Mouse (Mus musculus) heart, postnatal 0 days (tissue): ENCODE measurements at regions not wholly inside any gene's neighbourhood (a gene's known extent, or its start where the extent isn't known, plus 50 kb on each side); places are given as distances from the start of the nearest gene placed in this dataset.

Source experiments
- ATAC-seq: fragments of 200-750 bp; cut with Nextera tagmentation; 2 replicates; pipeline ENCODE4 v1.8.0; 2017; ENCODE audit warnings: low read depth, moderate number of reproducible peaks, moderate library complexity; ENCODE audit not compliant: insufficient read depth
- DNase-seq: peaks from one replicate; pipeline ENCODE4 v3.0.0-alpha.2; 2016; ENCODE audit warnings: low spot score
- H3K27ac ChIP-seq: fragments of 300-500 bp; sonication (generic); 2 replicates; pipeline ENCODE4 v1.5.1; 2014; ENCODE audit warnings: low read depth, mild to moderate bottlenecking
- H3K27me3 ChIP-seq: fragments of 300-500 bp; sonication (generic); 2 replicates; pipeline ENCODE4 v1.6.1; 2014; ENCODE audit warnings: low read length, mixed read lengths; ENCODE audit not compliant: control insufficient read depth, insufficient read depth
- H3K36me3 ChIP-seq: fragments of 300-500 bp; sonication (generic); replicated peaks from 2 replicates; pipeline ENCODE4 v1.6.1; 2014; ENCODE audit warnings: low read length, mixed read lengths; ENCODE audit not compliant: control insufficient read depth, insufficient read depth
- H3K4me1 ChIP-seq: fragments of 300-500 bp; sonication (generic); 2 replicates; pipeline ENCODE4 v1.6.1; 2014; ENCODE audit warnings: antibody characterized with exemption; ENCODE audit not compliant: control insufficient read depth, insufficient read depth
- H3K4me2 ChIP-seq: fragments of 300-500 bp; sonication (generic); 2 replicates; pipeline ENCODE4 v1.6.1; 2014; ENCODE audit warnings: low read depth, mild to moderate bottlenecking, low read length, moderate library complexity
- H3K4me3 ChIP-seq: fragments of 300-500 bp; sonication (generic); 2 replicates; pipeline ENCODE4 v1.5.1; 2014; ENCODE audit warnings: low read depth, low read length
- H3K9ac ChIP-seq: fragments of 300-500 bp; sonication (generic); replicated peaks from 2 replicates; pipeline ENCODE4 v1.6.1; 2014; ENCODE audit warnings: low read depth, low read length, mixed read lengths
- H3K9me3 ChIP-seq: fragments of 300-500 bp; sonication (generic); replicated peaks from 2 replicates; pipeline ENCODE4 v1.6.1; 2016; ENCODE audit warnings: low read length; ENCODE audit not compliant: control insufficient read depth
- CTCF ChIP-seq: IDR thresholded peaks from 2 replicates; pipeline ENCODE4 v1.5.1; 2016; ENCODE audit warnings: antibody characterized with exemption, control low read depth, low read depth
- EP300 ChIP-seq: IDR thresholded peaks from 2 replicates; pipeline ENCODE4 v1.6.1; 2016; ENCODE audit warnings: antibody characterized with exemption, low read depth
- WGBS: fragments of 180-500 bp; shearing (Covaris S2); extraction: QIAGEN DNeasy Blood & Tissue Kit; methylation state at CpG from one replicate; pipeline ENCODE4 v1.1.7; 2014; 5-methylcytosine and 5-hydroxymethylcytosine counted together

DNA sequence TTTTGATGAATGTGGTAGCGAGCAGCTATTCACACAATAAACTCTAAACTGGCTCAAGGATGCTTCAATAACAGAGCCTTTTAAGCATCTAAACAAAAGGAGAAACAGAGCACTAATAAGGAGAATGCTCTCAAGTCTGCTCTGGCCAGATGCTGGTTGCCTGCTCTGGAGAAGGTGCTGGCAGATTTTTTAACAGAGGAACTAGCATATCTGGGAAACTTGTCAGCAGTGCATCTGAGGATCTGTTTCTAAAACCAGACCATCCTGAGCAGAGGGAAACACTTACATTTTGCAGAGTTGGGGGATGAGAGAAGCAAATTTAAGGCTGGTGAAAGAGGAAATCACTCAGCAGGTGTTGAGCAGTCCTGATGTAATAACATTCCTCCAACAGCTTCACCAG lies 2748.6 kb upstream of the Gm7489 start:
- WGBS, result 52% methylated on average over 1 of the region's 1 CpGs
- Histone ChIP-seq H3K9ac (no peak overlapping the region), H3K36me3 (no peaks in the 10 kb centered on the region), H3K27ac (no peak overlapping the region), H3K4me1 (no peaks in the 10 kb centered on the region), H3K4me3 (no peak overlapping the region), H3K9me3 (no peaks in the 10 kb centered on the region), H3K4me2 (no peak overlapping the region), H3K27me3 (peaks cover 28% of the 10 kb centered on the region)
- TF ChIP-seq EP300 (no peak), CTCF (no peak)
- ATAC-seq (no peak), DNase-seq (no peak)

DNA sequence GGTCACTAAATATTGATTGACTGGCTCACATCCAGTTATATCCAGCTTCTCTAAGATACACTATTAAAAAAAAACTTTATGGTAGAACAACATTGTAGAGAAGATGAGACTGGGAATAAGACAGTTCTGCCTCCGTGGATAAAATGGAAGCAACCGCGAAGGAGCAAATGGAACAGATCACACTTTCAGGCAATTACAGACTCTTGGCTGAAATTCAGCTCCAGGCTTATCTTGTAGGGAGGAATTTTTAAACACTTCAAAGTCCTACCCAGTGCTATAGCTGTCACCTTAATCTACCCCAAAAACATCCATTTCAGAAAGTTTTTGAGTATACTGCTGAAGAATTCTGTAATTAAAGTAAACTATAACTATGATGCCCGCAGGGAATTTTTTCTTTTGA lies 2745.2 kb upstream of the Gm7489 start:
- ATAC-seq (no peak), DNase-seq (no peak)
- Histone ChIP-seq H3K36me3 (no peaks in the 10 kb centered on the region), H3K27me3 (0 out of 2 replicates have a peak, but pooled peaks cover 8% of the 10 kb centered on the region), H3K4me2 (no peak overlapping the region), H3K9me3 (no peaks in the 10 kb centered on the region), H3K4me3 (no peak overlapping the region), H3K9ac (no peak overlapping the region), H3K4me1 (no peaks in the 10 kb centered on the region), H3K27ac (no peak overlapping the region)
- WGBS, result 38% methylated on average over 4 of the region's 4 CpGs
- TF ChIP-seq CTCF (no peak), EP300 (no peak)

DNA sequence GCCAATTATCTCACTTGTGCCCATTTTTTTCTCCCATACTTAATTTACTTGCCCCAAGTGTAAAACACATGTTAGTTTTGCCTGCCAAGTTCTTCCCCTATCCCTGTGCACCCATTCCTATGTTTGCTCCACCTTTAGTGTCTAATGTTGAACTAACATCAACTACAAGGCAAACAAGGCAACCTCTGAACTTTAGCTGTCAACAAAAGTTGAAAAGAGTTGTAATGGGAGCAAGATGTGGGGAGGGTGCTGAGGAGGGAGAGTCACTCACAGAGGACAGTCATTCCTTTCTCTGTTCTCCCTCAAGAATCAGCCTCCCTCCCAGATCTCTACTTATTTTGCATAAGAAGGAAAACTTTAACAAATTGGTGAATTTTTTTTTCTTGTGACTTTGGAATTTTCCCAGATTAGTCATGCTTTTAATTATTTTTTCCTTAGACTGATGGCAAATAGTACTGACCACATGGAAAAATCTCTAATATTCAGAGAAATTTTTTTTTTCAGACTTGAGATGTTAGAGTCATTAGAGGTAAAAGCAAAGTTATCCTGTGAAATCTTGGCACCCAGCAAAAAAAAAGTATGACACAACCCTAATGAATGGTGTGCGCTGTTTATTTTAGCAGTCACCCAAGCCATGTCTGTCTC lies 2710.6 kb upstream of the Gm7489 start:
- TF ChIP-seq CTCF, result no peak
- TF ChIP-seq EP300, result no peak
- Histone ChIP-seq H3K27me3 (no peaks in the 10 kb centered on the region), H3K4me3 (no peak overlapping the region), H3K9me3 (no peaks in the 10 kb centered on the region), H3K4me1 (no peaks in the 10 kb centered on the region), H3K27ac (no peak overlapping the region), H3K9ac (no peak overlapping the region), H3K4me2 (no peak overlapping the region), H3K36me3 (no peaks in the 10 kb centered on the region)
- DNase-seq (no peak), ATAC-seq (no peak)
- 85% methylated on average over 1 of the region's 1 CpGs for WGBS

DNA sequence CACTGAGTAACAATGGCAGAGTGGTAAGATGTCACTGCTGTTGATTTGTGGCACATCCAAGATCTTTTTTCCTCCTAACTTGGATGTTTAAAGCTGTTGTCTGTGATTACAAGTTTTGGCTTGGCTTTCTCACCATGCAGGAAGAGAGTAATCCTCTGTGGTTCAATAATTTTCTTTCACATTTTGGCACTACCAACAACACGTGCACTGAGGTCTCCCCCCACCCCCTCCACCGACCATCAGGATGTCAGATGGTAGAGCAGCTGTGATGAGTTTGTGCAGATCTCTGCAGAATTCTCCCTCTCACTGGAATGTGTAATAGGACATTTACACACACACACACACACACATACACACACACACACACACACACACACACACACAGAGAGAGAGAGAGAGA lies 2708.2 kb upstream of the Gm7489 start:
- TF ChIP-seq EP300, result no peak
- no peak for TF ChIP-seq CTCF

DNA sequence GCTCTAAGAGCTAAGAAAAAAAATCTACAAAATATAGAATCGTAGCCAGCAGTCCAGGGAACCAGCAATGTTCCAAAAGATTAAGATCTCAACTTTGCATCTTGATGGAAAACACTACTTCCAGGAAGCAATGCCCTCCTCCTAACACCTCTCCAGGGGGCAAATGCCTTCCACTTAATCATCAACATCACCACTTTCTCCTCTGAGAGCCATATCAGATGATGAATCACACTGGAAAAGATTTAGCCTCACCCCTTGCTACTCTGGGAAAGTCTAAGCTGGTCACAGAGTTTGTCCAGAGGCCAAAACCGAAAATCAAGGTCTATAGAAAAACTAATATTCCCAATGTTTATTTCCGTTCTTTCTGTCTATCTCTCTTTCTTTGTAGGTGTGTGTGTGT lies 2695.6 kb upstream of the Gm7489 start:
- WGBS, result 62% methylated on average over 3 of the region's 3 CpGs
- no peaks in the 10 kb centered on the region for H3K9me3 ChIP-seq
- DNase-seq, result no peak

More for the DNA sequence above, 2708.2 kb upstream of the Gm7489 start:
- 57% methylated on average over 2 of the region's 2 CpGs for WGBS
- Histone ChIP-seq H3K27me3 (no peaks in the 10 kb centered on the region), H3K4me2 (no peak overlapping the region), H3K9ac (no peak overlapping the region), H3K27ac (no peak overlapping the region), H3K9me3 (no peaks in the 10 kb centered on the region), H3K4me3 (no peak overlapping the region), H3K36me3 (no peaks in the 10 kb centered on the region), H3K4me1 (no peaks in the 10 kb centered on the region)
- no peak for DNase-seq
- no peak for ATAC-seq

More for the DNA sequence above, 2695.6 kb upstream of the Gm7489 start:
- no peak for TF ChIP-seq CTCF
- no peak for TF ChIP-seq EP300
- Histone ChIP-seq H3K4me3 (no peak overlapping the region), H3K9ac (no peak overlapping the region), H3K36me3 (no peaks in the 10 kb centered on the region), H3K4me2 (no peak overlapping the region), H3K27ac (no peak overlapping the region), H3K4me1 (no peaks in the 10 kb centered on the region), H3K27me3 (no peaks in the 10 kb centered on the region)
- ATAC-seq, result no peak
